Mouse (Mus musculus) left cerebral cortex, postnatal 4 days (tissue): ENCODE results near the gene BC107364. TPM values are rescaled to one million over a fixed set of nuclear protein-coding genes. Genes with fewer than 3 reads are reported as not detected.
A peak's percentile ranks its signal among the peaks of the same experiment; 100 is the strongest.
"Not testable (repeated sequence)": the region's sequence is repeated elsewhere in the genome, so short reads cannot be mapped to it uniquely, and the experiment has no call there.

ENCODE experiments used
- DNase-seq: peaks from one replicate; pipeline ENCODE4 v3.0.0-alpha.2; 2022
- intact Hi-C: fragments of 180-260 bp; cut with DNase I; formaldehyde crosslinking; loops from one replicate; pipeline ENCODE4 v1.15.1; 2025
- total RNA-seq, 2 experiments: library from RNA; stranded (reverse); gene quantifications; 2 replicates each; pipeline ENCODE4 v1.2.3; 2021

Gene BC107364
- total RNA-seq, 2 experiments from 2014 or later, result not detected

- DNase-seq, intact Hi-C loops: not testable (repeated sequence)
Observed at GRCm38 (mm10) chr3:96458008-96458407, 5.9 kb upstream of the BC107364 start.

- intact Hi-C loops, DNase-seq: not testable (repeated sequence)
Observed at GRCm38 (mm10) chr3:96451181-96451737, 847 bp downstream of the BC107364 start.

GRCm38 (mm10) chr3:96450586-96450896, 1.6 kb downstream of the BC107364 start:
- intact Hi-C loops, DNase-seq: not testable (repeated sequence)

- intact Hi-C loops, DNase-seq: not testable (repeated sequence)
Observed at GRCm38 (mm10) chr3:96449762-96450585, 2.1 kb downstream of the BC107364 start.

- intact Hi-C loops, result no loop called here
- DNase-seq, result no peak
Observed at GRCm38 (mm10) chr3:96445436-96445835, 6.7 kb downstream of the BC107364 start.

- intact Hi-C loops, result loop anchor here (5.0 kb wide), 1 partner anchor 153 kb away; no protein-coding TSS in a partner anchor
- DNase-seq, result peak; percentile 61
Observed at GRCm38 (mm10) chr3:96440578-96440977, 11.5 kb downstream of the BC107364 start.

GRCm38 (mm10) chr3:96435557-96436091, 16.5 kb downstream of the BC107364 start:
- intact Hi-C loops, result no loop called here
- no peak for DNase-seq

GRCm38 (mm10) chr3:96432207-96432606, 19.9 kb downstream of the BC107364 start:
- no peak for DNase-seq
- intact Hi-C loops, result no loop called here

- intact Hi-C loops, result no loop called here
- DNase-seq, result no peak
Observed at GRCm38 (mm10) chr3:96429819-96430132, 22.3 kb downstream of the BC107364 start.

GRCm38 (mm10) chr3:96428941-96429818, 22.9 kb downstream of the BC107364 start:
- DNase-seq, result no peak
- intact Hi-C loops, result no loop called here

GRCm38 (mm10) chr3:96427761-96428462, 24.2 kb downstream of the BC107364 start:
- no peak for DNase-seq
- intact Hi-C loops, result no loop called here

- no peak for DNase-seq
- intact Hi-C loops, result no loop called here
Observed at GRCm38 (mm10) chr3:96427311-96427710, 24.8 kb downstream of the BC107364 start.

GRCm38 (mm10) chr3:96426268-96426667, 25.8 kb downstream of the BC107364 start:
- intact Hi-C loops, result no loop called here

GRCm38 (mm10) chr3:96424447-96424846, 27.7 kb downstream of the BC107364 start:
- intact Hi-C loops, DNase-seq: not testable (repeated sequence)

More at GRCm38 (mm10) chr3:96426268-96426667, 25.8 kb downstream of the BC107364 start:
- DNase-seq, result no peak

- DNase-seq, result no peak
- intact Hi-C loops, result no loop called here
Observed at GRCm38 (mm10) chr3:96423889-96424288, 28.2 kb downstream of the BC107364 start.

- no peak for DNase-seq
- intact Hi-C loops, result no loop called here
Observed at GRCm38 (mm10) chr3:96420796-96421195, 31.3 kb downstream of the BC107364 start.

- intact Hi-C loops, DNase-seq: not testable (repeated sequence)
Observed at GRCm38 (mm10) chr3:96418902-96419301, 33.2 kb downstream of the BC107364 start.

GRCm38 (mm10) chr3:96417850-96418815, 34.0 kb downstream of the BC107364 start:
- DNase-seq, result no peak

GRCm38 (mm10) chr3:96416595-96416994, 35.5 kb downstream of the BC107364 start:
- no peak for DNase-seq
- intact Hi-C loops, result no loop called here

More at GRCm38 (mm10) chr3:96417850-96418815, 34.0 kb downstream of the BC107364 start:
- intact Hi-C loops, result no loop called here
